Mouse (Mus musculus) lung, adult 18-20 months (tissue): ENCODE measurements around the gene Gm49510.

Experiments used
- DNase-seq, 2 experiments: peaks; one replicate each; pipeline ENCODE4 v3.0.0; 2022; ENCODE audit warnings: mixed read lengths in 2 of 2

Gm49510 gene

DNA sequence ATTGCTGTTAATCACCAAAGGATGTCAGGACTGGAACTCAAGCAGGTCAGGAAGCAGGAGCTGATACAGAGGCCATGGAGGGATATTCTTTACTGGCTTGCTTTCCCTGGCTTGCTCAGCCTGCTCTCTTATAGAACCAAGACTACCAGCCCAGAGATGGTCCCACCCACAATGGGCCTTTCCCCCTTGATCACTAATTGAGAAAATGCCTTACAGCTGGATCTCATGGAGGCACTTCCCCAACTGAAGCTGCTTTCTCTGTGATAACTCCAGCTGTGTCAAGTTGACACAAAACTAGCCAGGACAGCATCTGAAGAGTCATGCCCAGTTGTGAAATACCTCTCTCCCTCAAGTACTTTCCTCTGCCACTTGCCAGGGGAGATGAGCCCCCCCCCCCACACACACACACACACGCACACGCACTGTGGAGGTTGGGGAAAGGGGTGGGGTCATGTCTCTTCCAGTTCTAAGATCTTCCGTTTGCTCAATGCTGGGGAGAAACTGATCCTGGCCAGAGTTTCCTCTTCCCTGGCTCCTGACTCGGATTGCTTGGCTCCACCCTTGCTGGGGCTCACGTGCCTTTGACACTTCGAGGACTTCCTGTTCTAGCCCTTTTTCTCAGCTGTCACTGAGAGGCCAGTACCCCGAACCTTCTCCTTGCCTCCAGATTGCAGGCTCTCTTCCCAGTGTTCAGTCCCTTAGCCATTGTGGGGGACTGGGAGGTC, 20.5 kb upstream of the Gm49510 start:
- peak; percentile 71 for DNase-seq

DNA sequence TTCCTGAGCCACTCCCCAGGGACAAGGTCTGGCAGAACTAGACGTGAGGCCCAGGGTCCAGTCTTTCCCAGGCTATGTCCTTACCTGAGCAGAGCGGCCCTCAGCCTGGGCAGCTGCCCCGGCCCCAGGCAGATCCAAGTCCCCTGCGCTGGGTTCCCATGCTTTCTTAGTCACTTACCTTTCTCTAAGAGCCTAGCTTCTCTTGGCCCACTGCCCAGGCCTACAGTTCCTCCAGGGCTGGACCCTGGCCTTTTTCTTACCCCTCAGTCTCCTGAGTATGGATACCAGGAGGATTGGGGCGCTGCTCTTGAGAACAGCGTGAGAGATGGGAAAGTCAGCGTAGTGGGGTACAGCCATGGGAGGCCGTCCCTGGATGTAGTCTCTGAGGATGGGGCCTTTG, 19.0 kb upstream of the Gm49510 start:
- no peak for DNase-seq

DNA sequence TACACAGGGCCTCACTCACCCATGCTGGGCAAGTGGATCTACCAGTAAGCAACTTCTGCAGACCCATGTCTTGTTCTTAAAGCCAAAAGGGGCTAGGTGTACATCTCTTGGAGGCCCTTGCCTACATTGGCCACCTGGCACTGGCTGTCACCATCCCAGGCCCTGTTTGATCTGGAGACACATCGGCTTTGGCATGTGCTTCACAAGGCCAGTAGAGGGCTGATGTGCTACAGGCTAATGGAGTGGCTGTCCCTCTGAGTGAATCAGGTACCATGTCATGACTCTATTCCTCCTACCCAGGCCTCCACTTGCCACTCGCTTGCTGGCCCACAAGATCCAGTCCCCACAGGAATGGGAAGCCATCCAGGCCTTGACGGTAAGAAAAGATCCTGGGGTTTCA, 17.6 kb upstream of the Gm49510 start:
- DNase-seq: no peak

DNA sequence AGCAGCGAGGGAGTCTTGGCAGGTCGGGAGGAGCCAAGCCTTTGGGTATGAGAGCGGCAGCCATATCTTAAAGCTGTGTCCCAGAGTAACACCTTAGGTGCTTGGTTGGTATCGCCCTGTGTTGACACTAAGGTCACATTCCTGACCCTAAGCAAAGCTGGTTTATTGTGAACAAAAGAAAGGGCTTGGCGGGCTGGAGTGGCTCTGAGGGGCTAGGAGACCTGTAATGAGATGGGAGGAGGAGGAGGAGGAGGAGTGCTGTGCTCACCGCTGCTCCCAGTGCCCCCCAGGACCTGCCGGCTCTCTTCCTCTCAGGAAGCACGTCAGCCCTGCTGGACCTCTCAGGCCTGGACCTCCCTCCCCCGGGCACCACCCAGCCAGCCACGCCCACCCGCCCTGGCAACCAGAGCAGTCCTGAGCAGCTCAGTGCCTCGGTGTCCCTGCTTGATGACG, 10.0 kb upstream of the Gm49510 start:
- peak; percentile 57 to 65 for DNase-seq

DNA sequence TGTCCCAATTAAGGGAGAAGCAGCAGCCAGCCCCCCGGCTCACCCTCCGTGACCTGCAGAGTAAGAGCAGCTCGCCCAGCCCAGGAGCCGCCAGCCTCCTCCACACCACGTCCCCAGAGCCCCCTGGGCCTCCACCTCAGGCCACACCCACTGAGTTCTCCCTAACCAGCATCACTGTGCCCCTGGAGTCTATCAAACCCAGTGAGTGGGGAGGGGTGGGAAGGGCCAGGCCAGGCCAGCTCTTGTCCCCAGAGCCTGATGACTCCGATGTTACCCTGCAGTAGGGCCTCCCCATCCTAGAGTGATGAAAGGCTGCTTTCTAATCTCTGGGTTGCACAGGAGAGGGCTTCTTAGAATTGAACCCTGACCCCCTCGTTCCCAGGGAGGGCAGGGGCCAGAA, 7.0 kb upstream of the Gm49510 start:
- no peak for DNase-seq

DNA sequence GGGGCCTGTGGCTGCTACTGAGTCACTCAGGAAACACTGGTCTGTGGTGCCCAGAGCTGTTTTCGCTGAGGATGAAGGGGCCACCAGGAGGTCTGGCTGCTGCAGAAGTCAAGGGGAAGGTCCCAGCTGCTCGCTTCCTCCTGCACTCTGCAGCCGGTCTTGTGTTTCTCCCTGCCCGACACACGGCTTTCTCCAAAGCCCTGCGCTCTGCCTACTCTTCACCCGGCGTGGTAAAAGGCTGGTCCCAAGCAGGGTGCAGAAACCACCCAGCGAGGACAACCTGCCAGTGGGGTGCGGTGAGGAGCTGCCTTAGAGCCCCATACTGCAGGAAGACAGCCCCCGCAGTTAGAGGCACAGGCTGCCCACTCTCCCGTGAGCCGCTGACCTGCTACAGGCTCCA, 4.7 kb upstream of the Gm49510 start:
- no peak for DNase-seq

DNA sequence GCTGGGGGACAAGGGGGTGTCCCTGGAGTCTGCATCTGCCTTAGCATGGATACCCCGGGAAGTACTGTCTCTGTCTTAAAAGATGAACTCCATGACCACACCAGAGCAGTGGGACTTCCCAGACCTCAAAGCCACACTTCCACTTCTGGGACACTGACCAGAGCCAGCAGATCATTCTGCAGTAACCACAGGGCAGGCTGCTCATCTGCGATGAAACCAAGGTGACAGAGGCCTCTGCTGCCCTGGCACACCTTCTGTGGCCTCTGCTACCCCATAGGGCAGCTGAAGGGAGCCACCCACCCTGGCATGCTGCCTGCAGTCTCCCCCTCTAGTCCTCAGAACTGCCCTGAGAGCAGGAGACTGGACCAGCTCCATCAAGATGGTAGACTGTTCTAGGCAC, 3.7 kb upstream of the Gm49510 start:
- DNase-seq: no peak

DNA sequence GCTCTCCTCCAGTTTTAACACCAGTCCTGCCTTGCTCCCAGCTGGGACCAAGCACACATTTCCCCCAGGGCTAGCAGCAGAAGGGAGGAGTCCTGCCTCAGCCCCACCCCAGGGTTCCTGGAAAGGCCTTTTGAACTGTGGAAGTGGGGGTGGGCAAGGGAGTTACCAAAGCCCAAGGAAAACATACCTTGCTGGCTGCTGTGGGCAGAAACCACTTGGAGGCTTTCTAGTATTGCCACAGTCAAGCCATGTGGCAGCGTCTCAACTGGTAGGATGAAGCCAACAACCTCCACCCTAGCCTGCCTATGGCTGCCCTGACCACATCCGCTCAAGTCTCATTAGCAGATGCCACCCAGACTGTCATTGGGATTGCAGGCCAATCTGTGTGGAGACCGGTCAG, 3.3 kb upstream of the Gm49510 start:
- peak; percentile 72 to 78 for DNase-seq

DNA sequence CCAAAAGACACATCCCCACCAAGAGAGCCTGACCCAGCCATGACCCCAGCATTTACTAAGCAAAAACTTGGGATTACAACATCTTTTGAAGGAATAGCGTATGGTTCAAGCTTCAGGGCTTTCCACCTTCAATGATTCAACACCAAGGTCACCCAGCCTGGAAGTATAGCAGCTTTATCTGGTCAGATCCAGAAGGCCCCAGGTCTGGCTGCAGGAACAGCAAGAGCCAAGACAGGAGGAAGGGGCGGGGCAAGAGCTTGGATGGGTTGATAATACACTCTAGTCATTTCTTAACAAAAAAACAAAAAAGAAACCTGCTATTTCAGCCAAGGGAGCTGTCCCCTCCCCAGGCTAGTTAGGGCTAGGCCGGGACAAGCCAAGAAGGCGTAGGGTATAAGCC, 2.0 kb upstream of the Gm49510 start:
- no peak for DNase-seq

DNA sequence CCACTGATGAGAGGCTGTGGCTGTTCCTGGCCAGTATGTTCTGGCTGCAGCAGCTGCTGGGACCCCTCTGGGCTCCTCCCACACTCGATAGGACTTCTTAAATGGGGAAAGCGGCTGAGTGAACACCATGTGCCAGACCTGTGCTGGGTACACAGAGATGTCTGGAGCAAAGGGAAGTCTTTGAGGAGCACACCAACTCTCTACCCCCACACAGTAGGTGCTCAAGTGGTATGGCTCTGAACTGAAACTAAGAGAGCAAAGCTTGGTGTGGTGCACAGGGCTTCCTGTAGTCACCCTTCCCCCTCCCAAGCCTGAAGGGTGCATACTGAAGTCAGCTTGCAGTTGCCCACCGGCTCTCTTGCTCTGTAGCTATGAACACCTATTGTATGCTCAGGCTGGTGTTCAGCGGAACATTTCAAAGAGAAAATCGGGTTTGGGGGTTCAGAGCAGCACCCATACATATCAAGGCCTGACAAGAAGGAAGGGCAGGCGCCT, 913 bp upstream of the Gm49510 start:
- DNase-seq: no peak

DNA sequence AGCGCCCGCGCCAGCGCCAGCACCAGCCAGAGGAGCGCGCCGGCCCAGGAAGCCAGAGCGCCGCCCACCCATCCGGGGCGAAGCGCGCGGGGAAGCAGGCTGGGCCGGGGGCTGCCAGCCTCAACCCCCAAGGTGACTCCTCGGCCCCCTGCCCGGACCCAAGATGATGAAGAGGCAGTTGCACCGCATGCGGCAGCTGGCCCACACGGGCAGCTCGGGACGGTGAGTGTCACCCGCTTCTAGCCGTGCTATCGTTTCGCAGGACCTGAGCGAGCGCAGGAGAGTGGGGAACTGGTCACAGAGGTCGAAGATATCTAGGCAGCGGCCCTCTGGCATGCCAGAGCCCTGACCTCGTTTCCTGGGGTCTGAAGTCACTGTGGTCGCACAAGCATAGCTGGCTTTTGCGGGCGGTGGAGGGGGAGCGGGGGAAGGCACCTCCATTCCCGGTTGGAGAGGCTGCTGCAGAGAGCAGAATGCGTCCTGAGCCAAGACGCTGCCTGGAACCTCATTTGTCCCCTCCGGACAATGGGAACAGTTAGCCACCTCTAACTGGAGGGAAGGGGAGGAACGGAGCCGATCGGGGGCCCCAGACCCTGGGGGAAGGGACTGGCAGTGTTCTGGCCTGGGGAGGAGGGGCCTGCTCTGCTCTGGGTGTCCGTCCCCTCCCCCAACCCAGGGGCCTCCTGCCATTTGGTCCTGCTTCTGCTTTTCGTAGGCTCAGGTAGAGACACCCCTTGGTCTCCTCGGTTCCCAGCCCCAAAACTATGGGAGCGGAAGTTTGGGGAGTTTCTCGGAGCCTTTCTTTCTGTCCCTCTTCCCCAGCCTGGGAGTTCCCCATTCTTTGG, 495 bp downstream of the Gm49510 start, which contains the start of gene Sh3bp1:
Gene Sh3bp1, plus strand, starts transcription at position 29 of the 845 bp plus-strand sequence.
- DNase-seq: peak; percentile 71 to 76

DNA sequence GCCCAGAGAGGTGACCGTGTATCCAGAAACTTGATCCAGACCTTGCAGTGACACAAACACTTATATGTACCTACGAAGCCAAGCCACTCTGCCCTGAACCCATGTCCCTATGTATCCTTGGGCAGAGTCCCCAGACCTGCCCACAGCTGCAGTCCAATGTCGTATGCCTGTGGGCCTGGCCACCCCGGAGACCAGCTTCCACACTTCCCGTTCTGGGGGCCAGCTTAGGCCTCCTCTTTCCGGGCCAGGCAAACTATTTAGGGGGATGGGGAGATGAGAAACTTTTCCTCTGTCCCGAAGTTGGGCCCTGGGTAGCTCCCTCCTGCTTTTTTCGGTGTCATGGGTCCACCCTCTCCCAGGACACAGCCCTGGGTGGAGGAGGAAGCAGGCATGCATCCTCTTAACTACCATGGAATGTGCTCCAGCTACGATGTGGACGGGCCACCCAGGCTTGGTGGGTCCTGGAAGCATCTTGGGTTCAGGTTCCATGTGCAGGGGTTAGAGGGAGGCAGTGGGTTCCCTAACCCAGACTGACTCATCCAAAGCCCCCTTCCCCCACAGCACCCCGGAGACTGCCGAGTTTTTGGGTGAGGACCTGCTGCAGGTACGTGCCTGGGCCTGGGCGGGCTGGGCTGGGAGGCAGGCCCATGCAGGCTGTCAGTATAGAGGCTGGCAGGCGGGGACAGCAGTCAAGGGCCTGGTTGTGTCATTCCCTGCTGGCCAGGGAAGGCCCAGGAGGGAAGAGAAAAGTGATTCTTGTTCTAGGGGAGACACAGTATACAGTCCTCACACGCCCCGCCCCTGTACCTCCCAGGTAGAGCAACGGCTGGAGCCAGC, 1.3 kb downstream of the Gm49510 start:
- DNase-seq: peak in 1 of 2 experiments; percentile 48

DNA sequence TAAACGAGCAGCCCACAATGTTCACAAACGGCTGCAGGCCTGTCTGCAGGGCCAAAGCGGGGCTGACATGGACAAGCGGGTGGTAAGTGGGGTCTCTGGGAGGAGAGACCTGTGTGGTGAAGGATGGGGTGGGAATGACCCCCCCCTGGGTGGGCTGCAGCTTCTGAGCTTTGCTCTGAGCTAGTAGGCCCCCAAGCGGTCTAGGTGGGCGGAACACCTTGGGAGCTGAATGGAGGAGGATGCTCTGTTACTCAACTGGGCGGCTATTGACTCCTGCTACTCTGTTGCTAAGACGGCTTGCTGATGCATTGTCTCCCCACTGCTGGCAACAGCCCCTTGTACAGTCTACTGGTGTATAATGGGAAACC, 1.9 kb downstream of the Gm49510 start:
- DNase-seq: no peak

DNA sequence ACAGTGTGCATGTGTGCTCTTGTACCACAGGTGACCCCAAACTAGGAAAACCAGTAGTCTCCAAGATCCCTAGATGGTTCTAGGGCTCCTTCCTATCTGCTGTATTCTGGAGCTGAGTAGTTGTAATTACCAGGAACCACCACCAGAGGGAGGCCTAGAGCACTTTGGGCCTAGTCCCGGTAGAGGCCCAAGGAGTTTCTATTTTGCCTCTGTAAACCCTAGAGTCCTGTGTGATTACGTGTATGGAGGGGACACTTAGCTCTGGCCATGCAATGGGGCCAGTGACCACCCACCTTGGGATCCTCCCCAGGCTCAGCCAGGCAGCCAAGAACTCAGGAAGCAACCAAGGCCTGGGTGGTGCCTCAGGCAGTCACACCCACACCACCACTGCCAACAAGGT, 3.8 kb downstream of the Gm49510 start:
- peak; percentile 74 to 82 for DNase-seq

DNA sequence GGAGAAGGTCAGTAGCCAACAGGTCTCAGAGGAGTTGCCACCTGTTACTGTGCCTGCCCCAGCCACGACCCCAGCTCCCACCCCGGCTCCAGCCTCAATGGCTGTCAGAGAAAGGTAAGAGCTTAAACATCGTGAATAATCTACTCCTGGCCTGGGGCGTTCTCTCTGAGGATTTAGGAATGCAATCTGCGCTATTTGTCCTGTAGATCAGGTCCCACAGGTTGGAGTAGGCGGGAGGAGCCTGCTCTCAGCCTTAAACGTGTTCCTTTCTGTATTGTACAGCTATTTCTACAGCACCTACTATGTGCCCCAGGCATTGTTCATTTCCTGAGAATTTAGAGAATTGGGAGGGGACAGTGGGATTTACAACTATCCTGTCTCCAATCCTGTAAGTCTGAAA, 8.9 kb downstream of the Gm49510 start:
- no peak for DNase-seq

DNA sequence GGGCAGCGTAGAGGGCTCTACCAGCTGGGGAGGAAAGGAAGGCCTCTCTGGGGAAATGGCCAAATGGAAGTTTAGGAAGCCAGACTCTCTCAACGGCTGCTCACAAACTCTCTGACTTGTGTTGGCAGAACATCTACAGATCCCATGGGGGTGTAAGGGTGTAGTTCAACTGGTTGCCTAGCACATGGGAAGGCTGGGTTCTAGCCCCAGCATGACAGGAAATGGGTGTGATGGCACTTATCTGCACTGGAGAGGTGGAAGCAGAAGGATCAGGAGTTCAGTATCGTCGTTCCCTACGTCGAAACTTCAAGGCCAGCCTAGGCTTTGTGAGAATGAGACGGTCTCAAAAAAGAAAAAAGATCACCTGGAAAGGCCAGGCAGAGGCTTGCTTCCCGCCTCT, 9.5 kb downstream of the Gm49510 start:
- no peak for DNase-seq

DNA sequence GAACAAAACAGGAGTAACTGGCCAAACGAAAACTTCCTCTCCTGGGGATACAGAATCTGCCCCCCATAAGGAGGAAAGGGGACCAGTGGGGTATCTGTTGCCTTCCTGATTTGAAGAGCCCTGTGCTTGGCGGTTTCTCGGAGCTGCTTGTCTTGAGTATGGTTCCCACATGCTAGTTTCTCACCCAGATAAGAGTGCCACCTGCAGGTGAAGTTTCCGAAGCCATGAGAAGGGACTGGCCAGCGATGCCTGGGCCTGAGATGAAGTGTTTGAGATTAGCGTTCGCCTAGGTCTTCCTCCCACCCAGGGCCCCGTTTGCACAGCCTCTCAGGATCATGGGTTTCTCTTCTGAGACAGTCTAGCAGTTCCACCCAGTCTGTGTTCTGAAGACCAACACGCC, 12.6 kb downstream of the Gm49510 start:
- DNase-seq: peak in 1 of 2 experiments; percentile 41

DNA sequence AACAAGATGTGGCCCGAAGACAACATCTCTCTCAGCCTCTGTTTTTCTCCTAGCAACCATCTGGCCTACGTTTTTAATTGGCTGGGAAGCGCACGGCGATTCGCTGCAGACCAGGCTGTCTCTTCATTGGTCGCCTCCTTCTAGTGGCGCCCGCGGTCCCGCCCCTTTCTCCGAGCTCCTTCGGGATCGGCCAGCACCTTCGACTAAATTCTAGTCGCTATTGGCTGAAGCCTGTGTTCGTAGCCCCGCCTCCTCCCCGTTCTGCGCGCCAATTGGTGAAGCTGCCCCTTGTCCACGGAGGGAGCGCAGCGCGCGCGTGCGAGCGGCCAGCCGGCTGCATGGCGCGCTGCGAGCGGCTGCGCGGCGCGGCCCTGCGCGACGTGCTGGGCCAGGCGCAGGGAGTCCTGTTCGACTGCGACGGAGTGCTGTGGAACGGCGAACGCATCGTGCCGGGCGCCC, 14.2 kb downstream of the Gm49510 start, which contains the start of gene Pdxp:
Gene Pdxp, plus strand, starts transcription at position 288 of the 459 bp plus-strand sequence.
- peak; percentile 92 to 93 for DNase-seq

DNA sequence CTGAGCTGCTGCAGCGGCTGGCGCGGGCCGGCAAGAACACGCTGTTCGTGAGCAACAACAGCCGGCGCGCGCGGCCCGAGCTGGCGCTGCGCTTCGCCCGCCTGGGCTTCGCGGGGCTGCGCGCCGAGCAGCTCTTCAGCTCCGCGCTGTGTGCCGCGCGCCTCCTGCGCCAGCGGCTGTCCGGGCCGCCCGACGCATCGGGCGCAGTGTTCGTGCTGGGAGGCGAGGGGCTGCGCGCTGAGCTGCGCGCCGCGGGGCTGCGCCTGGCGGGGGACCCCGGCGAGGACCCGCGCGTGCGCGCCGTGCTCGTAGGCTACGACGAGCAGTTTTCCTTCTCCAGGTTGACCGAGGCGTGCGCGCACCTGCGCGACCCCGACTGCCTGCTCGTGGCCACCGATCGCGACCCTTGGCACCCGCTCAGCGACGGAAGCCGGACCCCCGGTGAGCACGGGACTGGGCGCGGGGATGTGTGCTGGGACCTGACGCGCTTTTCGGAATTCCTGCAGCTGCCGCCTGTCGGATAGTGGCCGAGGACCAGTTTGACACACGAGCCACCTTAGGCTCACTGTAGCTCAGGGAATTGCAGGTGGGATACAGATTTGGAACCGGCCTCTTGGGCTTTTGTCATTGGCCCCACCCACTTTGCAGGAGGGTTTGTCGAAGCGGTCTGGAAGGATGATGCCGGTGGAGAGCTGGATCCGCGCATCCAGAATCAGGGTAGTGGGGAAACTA, 14.8 kb downstream of the Gm49510 start:
- no peak for DNase-seq

DNA sequence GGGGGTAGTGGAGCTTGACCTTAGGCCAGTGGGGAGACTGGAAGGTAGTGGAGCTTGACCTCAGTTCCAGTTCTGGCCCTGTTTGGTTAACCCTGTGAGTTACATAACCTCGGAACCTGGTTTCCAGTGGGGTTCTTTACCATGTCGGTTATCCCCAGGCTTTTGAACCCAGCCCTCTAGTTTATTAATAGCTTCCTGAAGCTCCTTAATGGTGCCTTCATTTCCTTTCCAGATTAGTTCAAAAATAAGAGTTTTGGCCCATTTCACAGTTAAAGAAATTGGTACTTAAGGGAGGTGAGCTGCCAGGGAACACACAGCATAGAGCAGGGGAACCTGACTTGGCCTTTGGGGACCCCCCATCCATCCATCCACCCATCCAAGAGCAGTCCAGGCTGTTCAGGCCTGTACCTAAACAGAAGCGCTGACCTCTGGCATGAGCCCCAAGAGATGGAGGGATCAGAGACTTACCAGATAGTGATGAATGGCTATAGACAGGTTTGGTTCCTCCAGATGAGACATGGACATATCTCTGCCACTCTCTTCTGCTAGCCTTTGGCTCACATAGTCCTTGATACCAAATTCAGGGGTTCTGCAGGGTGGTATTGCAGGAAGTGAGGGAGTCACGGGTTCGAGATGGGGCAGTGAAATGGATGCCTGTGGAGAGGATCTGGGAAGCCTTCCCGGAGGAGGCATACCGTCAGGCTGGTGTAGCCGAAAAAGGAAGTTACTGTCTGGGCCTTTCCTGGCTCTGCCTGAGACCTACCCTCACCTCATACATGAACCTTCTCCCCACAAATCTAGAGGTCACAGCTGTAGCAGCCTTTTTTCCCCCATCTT, 15.6 kb downstream of the Gm49510 start:
- DNase-seq: no peak

DNA sequence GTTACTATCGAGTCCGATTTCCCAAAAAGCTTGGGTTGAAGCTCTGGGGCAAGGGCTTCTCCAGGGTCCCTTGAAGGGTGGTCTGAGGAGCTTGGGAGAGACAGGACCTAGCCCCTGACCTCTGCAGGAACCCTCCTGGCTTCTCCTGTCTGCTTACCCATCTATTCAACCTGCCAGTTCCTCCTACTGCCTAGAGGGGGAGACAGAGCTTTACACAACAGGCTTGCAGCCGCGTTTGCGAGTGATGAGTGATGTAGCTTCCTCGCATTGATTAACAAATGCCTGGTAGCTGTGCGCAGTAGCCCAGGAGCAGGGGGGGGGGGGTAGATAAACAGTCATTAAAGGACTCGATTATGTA, 16.2 kb downstream of the Gm49510 start:
- DNase-seq: peak; percentile 64
